Mouse (Mus musculus): ENCODE data around the gene Ano2. TPM values are rescaled to one million over a fixed set of nuclear protein-coding genes. Genes with fewer than 3 reads are reported as not detected.
A peak's percentile ranks its signal among the peaks of the same experiment; 100 is the strongest.

Ano2 gene
- polyA plus RNA-seq, 1 experiment from 2014 or later: 0.35 TPM

DNA sequence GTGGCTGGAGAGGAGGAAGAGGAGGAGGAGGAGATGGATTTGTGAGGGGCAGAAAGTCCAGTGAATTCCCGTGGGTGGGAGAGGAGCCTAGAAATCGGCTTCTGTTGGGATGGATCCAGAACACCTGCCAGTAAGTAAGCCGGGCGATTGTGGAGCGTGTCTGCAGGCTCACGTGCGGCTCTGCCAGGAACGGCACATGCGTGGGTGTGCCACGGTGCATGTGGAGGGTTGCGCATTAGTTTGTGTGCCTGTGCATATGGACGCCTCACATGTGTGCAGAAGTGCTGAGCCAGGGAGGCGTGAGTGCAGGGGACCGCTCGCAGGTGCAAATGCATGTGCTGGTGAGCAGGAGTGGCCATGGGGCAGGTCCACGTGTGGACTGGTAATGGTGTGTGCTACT, 21.0 kb downstream of the Ano2 start:
- ATAC-seq (ENCODE audit: insufficient number of reproducible peaks, low FRiP score, low TSS enrichment, low read depth) (no peak), DNase-seq (ENCODE audit: low spot score) (no peak)
- H3K4me3 ChIP-seq (ENCODE audit: low read depth, low read length): no peak overlapping the region
- 87% methylated on average over 16 of the region's 16 CpGs for WGBS
- no peak overlapping the region for H3K27ac ChIP-seq (replicated peaks; ENCODE audit: low read depth, low read length)
- H3K9ac ChIP-seq (ENCODE audit: low read length): no peak overlapping the region
- H3K9me3 ChIP-seq (ENCODE audit: control insufficient read depth, low read length): no peaks in the 10 kb centered on the region
- 0 out of 2 replicates have a peak, but pooled peaks cover 2% of the 10 kb centered on the region for H3K4me1 ChIP-seq (ENCODE audit: control insufficient read depth, insufficient read depth, low read length)
- H3K36me3 ChIP-seq (ENCODE audit: control insufficient read depth, insufficient read depth, low read length): no peaks in the 10 kb centered on the region
- H3K27me3 ChIP-seq (ENCODE audit: control insufficient read depth, insufficient read depth, low read length): no peaks in the 10 kb centered on the region
- H3K4me2 ChIP-seq (ENCODE audit: low read depth, severe bottlenecking): no peak overlapping the region

DNA sequence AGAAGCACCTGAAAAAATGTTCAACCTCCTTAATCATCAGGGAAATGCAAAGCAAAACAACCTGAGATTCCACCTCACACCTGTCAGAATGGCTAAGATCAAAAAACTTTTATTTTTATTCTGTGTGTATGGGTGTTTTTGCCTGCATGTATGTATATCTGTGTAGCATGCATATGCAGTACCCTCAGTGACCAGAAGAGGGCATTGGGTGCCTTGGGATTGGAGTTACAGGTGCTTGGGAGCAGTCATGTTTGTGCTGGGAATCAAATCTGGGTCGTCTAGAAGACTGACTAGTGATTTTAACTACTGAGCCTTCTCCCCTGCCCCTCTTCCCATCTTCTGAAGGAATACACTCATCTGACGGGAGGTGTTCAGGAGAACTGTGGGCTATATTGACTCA, 36.2 kb downstream of the Ano2 start:
- no peak overlapping the region for H3K27ac ChIP-seq (replicated peaks; ENCODE audit: low read depth, low read length)
- no peak overlapping the region for H3K4me2 ChIP-seq (ENCODE audit: low read depth, severe bottlenecking)
- 79% methylated on average over 2 of the region's 2 CpGs for WGBS

DNA sequence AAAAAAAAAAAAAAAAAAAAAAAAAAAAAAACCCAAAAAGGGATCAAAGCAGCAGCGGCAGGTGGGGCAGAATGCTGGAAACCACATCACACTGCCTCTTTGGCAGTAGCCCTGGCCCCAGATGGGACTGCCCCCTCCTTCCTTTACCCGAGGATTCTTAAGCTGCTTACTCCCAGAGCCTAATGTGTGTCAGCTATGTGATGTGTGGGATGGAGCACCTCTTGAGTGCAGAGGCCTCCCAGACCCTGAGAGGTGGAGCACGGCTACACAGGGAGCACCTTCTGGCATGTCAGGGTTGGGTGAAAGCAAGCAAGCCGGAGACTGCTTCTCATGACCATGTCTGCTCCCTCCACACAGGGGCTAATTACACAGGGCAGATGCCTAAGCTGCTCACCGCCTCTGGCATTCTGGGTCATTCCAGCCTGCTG, 37.3 kb downstream of the Ano2 start:
- Histone ChIP-seq H3K9ac (ENCODE audit: low read length) (no peak overlapping the region), H3K4me1 (ENCODE audit: control insufficient read depth, insufficient read depth, low read length) (no peaks in the 10 kb centered on the region), H3K36me3 (ENCODE audit: control insufficient read depth, insufficient read depth, low read length) (no peaks in the 10 kb centered on the region), H3K4me3 (ENCODE audit: low read depth, low read length) (no peak overlapping the region), H3K9me3 (ENCODE audit: control insufficient read depth, low read length) (no peaks in the 10 kb centered on the region), H3K4me2 (ENCODE audit: low read depth, severe bottlenecking) (no peak overlapping the region), H3K27ac (replicated peaks; ENCODE audit: low read depth, low read length) (no peak overlapping the region), H3K27me3 (ENCODE audit: control insufficient read depth, insufficient read depth, low read length) (no peaks in the 10 kb centered on the region)
- ATAC-seq (ENCODE audit: insufficient number of reproducible peaks, low FRiP score, low TSS enrichment, low read depth) (no peak), DNase-seq (ENCODE audit: low spot score) (no peak)
- WGBS: 62% methylated on average over 5 of the region's 5 CpGs

More for the DNA sequence above, 36.2 kb downstream of the Ano2 start:
- Histone ChIP-seq H3K4me1 (ENCODE audit: control insufficient read depth, insufficient read depth, low read length) (no peaks in the 10 kb centered on the region), H3K36me3 (ENCODE audit: control insufficient read depth, insufficient read depth, low read length) (no peaks in the 10 kb centered on the region), H3K27me3 (ENCODE audit: control insufficient read depth, insufficient read depth, low read length) (no peaks in the 10 kb centered on the region), H3K9me3 (ENCODE audit: control insufficient read depth, low read length) (no peaks in the 10 kb centered on the region), H3K4me3 (ENCODE audit: low read depth, low read length) (no peak overlapping the region), H3K9ac (ENCODE audit: low read length) (no peak overlapping the region)
- DNase-seq (ENCODE audit: low spot score): no peak
- no peak for ATAC-seq (ENCODE audit: insufficient number of reproducible peaks, low FRiP score, low TSS enrichment, low read depth)

DNA sequence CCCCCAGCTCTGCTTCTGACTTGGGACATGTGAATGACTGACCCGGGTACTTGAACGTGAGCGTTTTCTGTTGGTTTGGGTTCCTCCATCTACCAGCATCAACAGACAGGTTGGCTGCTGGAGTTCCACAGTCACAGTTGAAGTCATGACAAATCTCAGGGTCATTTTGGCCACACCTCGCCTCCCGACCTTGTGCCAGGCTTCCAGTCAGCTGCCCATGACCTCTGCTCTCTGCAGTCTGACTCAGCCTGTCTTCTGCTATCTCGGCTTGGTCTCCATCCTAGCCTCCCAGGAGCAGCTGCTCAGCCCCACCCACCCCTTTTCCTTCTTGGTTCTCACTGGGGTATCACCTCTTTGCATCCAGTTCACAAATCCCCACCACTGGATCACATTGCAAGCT, 39.3 kb downstream of the Ano2 start:
- no peak for ATAC-seq (ENCODE audit: insufficient number of reproducible peaks, low FRiP score, low TSS enrichment, low read depth)
- H3K9ac ChIP-seq (ENCODE audit: low read length): no peak overlapping the region
- WGBS: 85% methylated on average over 6 of the region's 6 CpGs

DNA sequence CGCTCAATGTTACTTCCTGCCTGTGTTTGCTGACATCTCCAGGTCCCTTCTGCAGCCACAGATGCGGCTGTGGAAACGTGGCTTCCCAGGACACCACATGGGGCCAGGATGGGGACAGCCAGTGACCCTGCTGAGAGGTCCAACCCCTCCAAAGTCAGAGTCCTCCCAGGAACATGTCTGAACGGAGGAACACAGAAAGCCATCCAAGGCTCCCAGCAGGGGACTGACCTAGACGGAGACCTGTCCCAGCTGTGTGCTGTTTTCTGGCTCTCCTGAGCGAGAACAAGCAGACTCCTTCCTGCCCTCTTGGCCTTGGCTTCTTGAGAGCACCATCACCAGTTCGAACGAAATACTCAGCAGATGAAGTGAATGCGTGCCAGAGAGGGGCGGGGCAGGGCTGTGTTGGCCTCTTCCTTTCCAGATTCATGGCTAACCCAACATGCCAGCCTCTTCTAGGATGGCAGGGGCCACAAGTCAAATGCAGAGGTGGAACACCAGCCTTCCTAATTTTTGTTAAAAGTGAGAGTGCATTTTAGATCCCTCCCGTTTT, 39.8 kb downstream of the Ano2 start:
- Histone ChIP-seq H3K4me1 (ENCODE audit: control insufficient read depth, insufficient read depth, low read length) (no peaks in the 10 kb centered on the region), H3K27ac (replicated peaks; ENCODE audit: low read depth, low read length) (no peak overlapping the region), H3K4me2 (ENCODE audit: low read depth, severe bottlenecking) (no peak overlapping the region), H3K9me3 (ENCODE audit: control insufficient read depth, low read length) (no peaks in the 10 kb centered on the region), H3K36me3 (ENCODE audit: control insufficient read depth, insufficient read depth, low read length) (no peaks in the 10 kb centered on the region), H3K4me3 (ENCODE audit: low read depth, low read length) (no peak overlapping the region), H3K9ac (ENCODE audit: low read length) (no peak overlapping the region), H3K27me3 (ENCODE audit: control insufficient read depth, insufficient read depth, low read length) (no peaks in the 10 kb centered on the region)
- ATAC-seq (ENCODE audit: insufficient number of reproducible peaks, low FRiP score, low TSS enrichment, low read depth) (no peak), DNase-seq (ENCODE audit: low spot score) (no peak)
- WGBS: 66% methylated on average over 11 of the region's 11 CpGs

More for the DNA sequence above, 39.3 kb downstream of the Ano2 start:
- no peaks in the 10 kb centered on the region for H3K4me1 ChIP-seq (ENCODE audit: control insufficient read depth, insufficient read depth, low read length)
- H3K27ac ChIP-seq (replicated peaks; ENCODE audit: low read depth, low read length): no peak overlapping the region
- DNase-seq (ENCODE audit: low spot score): no peak
- no peak overlapping the region for H3K4me2 ChIP-seq (ENCODE audit: low read depth, severe bottlenecking)
- no peaks in the 10 kb centered on the region for H3K27me3 ChIP-seq (ENCODE audit: control insufficient read depth, insufficient read depth, low read length)
- H3K4me3 ChIP-seq (ENCODE audit: low read depth, low read length): no peak overlapping the region
- no peaks in the 10 kb centered on the region for H3K9me3 ChIP-seq (ENCODE audit: control insufficient read depth, low read length)
- H3K36me3 ChIP-seq (ENCODE audit: control insufficient read depth, insufficient read depth, low read length): no peaks in the 10 kb centered on the region

DNA sequence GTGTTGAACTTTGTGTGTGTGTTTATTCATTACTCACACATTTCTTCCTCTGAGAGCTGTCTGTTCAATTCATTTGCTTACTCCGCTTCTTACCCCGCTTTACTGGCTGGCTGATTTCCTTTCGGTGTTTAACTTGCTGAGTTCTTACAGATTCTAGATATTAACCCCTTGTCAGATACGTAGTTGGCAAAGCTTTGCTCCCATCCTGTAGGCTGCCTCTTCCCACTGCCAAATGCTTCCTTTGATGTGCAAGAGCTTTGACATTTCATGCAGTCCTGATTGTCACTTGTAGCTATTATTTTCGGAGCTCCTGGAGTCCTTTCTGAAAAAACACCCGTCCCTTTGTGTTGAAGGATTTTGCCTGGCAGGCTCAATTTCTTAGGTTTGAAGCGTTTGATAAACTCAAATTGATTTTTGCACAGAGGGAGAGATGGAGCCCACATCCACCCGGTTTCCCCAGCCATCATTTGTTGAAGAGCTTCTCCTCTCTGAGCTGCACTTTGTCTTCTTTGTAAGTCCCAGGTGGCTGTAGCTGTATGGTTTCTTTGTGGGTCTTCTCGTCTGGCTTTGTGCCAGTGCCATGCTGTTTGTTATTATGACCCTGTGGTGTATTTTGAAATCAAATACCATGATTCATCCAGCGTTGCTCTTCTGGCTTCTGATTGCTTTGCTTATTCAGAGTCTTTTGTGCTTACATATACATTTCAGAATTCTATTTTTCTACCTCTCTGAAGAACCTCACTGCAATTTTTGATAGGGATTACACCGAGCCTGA, 47.5 kb downstream of the Ano2 start:
- H3K36me3 ChIP-seq (ENCODE audit: control insufficient read depth, insufficient read depth, low read length): no peaks in the 10 kb centered on the region
- 71% methylated on average over 11 of the region's 11 CpGs for WGBS
- DNase-seq (ENCODE audit: low spot score): no peak

DNA sequence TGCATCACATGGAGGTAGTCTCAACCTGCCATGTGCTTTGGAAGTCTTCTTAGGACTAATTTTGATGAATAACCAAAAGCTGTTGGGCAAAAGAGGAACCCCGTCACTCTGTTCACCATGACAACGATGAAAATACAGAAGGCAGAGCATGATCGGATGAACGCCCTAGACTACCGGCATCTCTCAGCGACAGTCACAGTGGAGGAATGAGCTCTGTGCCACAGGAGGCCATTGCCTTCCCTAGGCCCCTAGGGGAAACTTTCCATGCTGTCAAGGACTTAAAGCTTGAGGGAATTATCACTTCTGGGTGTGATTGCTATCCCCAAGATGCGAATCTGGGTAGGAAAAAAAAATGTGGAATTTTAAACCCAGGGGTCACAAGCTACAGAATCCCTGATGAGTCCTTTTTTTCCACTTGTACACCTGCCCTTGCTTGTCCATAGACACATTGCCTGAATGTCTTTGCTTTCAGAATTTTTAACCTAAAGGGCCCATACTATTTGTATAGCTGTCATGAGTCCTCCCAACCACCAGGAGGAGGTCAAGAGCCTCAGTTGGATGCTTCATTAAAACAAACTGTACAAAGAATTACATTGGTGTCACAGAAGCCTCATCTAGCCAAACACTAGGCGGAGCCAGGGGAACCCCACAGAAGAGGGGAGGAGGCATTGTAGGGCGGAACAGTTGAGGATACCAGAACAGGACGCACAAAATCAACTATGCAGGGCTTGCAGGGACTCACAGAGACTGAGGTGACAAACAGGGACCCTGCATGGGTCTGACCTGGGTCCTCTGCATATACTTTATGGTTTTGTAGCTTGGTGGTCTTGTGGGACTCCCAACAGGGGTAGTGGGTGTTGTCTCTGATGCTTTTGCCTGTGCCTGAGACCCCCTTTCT, 53.2 kb downstream of the Ano2 start:
- Histone ChIP-seq H3K9me3 (ENCODE audit: control insufficient read depth, low read length) (no peaks in the 10 kb centered on the region), H3K27ac (replicated peaks; ENCODE audit: low read depth, low read length) (no peak overlapping the region), H3K4me1 (ENCODE audit: control insufficient read depth, insufficient read depth, low read length) (0 out of 2 replicates have a peak, but pooled peaks cover 3% of the 10 kb centered on the region), H3K4me2 (ENCODE audit: low read depth, severe bottlenecking) (no peak overlapping the region), H3K27me3 (ENCODE audit: control insufficient read depth, insufficient read depth, low read length) (no peaks in the 10 kb centered on the region), H3K9ac (ENCODE audit: low read length) (no peak overlapping the region), H3K36me3 (ENCODE audit: control insufficient read depth, insufficient read depth, low read length) (no peaks in the 10 kb centered on the region), H3K4me3 (ENCODE audit: low read depth, low read length) (no peak overlapping the region)
- ATAC-seq (ENCODE audit: insufficient number of reproducible peaks, low FRiP score, low TSS enrichment, low read depth): no peak
- no peak for DNase-seq (ENCODE audit: low spot score)
- WGBS: 94% methylated on average over 10 of the region's 10 CpGs

More for the DNA sequence above, 47.5 kb downstream of the Ano2 start:
- Histone ChIP-seq H3K9ac (ENCODE audit: low read length) (no peak overlapping the region), H3K4me3 (ENCODE audit: low read depth, low read length) (no peak overlapping the region), H3K27ac (replicated peaks; ENCODE audit: low read depth, low read length) (no peak overlapping the region), H3K9me3 (ENCODE audit: control insufficient read depth, low read length) (no peaks in the 10 kb centered on the region), H3K4me1 (ENCODE audit: control insufficient read depth, insufficient read depth, low read length) (no peaks in the 10 kb centered on the region), H3K27me3 (ENCODE audit: control insufficient read depth, insufficient read depth, low read length) (no peaks in the 10 kb centered on the region), H3K4me2 (ENCODE audit: low read depth, severe bottlenecking) (no peak overlapping the region)
- ATAC-seq (ENCODE audit: insufficient number of reproducible peaks, low FRiP score, low TSS enrichment, low read depth): no peak

DNA sequence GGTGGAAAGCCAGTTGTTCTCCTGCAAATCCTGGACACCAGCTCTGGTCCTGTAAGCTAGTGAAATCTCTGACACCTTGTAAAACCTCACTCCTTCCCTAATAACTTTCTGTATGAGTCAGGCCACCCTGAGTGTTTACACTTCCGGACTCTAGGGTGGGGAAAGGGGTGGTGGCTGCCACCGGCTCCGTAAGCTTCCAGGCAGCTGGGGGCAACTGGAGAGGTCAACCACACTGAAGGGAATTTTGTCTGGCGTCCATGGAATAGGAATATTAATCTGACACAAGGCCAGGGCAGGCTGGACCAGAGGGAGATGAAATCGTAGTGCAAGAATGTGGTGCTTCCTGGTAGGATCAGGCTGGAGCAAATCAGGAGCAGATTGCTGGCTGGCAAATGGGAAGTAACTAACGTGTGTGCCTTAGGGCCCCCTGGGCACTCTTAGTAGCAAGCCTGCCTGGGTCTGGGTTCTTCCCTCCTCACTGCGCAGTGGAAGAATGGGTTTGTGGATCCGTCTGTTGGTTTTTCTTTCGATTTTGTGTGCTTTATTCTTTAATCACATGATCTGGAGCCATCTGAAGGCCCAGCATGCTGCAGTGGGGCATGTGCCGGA, 57.2 kb downstream of the Ano2 start:
- no peaks in the 10 kb centered on the region for H3K27me3 ChIP-seq (ENCODE audit: control insufficient read depth, insufficient read depth, low read length)
- 37% methylated on average over 10 of the region's 10 CpGs for WGBS
- no peak overlapping the region for H3K4me3 ChIP-seq (ENCODE audit: low read depth, low read length)
- no peak overlapping the region for H3K9ac ChIP-seq (ENCODE audit: low read length)
- H3K27ac ChIP-seq (replicated peaks; ENCODE audit: low read depth, low read length): no peak overlapping the region
- H3K9me3 ChIP-seq (ENCODE audit: control insufficient read depth, low read length): no peaks in the 10 kb centered on the region
- H3K4me2 ChIP-seq (ENCODE audit: low read depth, severe bottlenecking): no peak overlapping the region
- H3K36me3 ChIP-seq (ENCODE audit: control insufficient read depth, insufficient read depth, low read length): no peaks in the 10 kb centered on the region
- 0 out of 2 replicates have a peak, but pooled peaks cover 3% of the 10 kb centered on the region for H3K4me1 ChIP-seq (ENCODE audit: control insufficient read depth, insufficient read depth, low read length)
- ATAC-seq (ENCODE audit: insufficient number of reproducible peaks, low FRiP score, low TSS enrichment, low read depth) (0 out of 2 replicates have a peak, but pooled peaks have one; percentile 35), DNase-seq (ENCODE audit: low spot score) (peak; percentile 42)

Measured in limb, embryonic 11.5 days (tissue).